Mouse (Mus musculus): Measurements from ENCODE around the gene Rif1. TPM values are rescaled to one million over a fixed set of nuclear protein-coding genes. Genes with fewer than 3 reads are reported as not detected.

The Rif1 gene
- 53.5 and 64.2 TPM in 2 replicates for polyA plus RNA-seq (2014; fragmentation: Nextera tagmentation; extraction: Ambion mirVana)

DNA sequence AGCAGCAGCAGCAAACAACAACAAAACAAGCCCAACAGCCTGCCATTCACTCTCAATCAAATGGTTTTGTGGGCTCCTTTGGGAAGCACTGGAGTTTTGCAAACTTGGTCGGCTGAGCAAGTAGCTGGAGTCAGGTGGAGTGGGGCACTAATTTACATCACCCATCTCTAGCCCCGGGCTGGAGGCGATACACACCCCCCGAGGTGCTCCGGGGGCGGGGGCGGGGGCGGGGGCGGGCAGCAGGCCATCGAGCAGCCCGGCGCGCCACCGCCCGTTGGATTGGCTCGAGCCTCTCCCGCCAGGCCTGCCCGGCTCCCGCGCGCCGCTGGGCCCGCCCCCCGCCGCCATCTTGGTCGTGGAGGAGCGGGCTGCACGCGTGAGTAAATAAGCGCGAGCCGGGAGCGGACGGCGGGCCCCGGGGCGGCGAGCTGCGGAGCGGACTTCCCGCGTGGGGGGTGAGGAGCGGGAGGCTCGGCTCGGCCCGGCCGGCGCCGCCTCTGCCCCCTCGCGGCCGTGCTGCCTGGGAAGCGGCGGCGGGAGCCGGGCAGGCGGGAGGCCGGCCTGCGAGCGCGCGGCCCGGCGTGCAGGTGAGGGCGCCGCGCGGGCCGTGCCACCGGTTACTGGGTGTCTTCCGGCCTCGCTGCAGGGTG is at the start of gene Rif1:
Gene Rif1, plus strand, starts transcription at position 342 of the 650 bp plus-strand sequence.
- WGBS, result under 1% methylated on average over 65 of the region's 72 CpGs
- peak; percentile 97 for ATAC-seq (ENCODE audit: low FRiP score, low TSS enrichment)
- H3K9me3 ChIP-seq (ENCODE audit: control insufficient read depth, low read length), result no peaks in the 10 kb centered on the region
- peak within 1 kb of the TSS; percentile 47 for H3K4me2 ChIP-seq (replicated peaks; ENCODE audit: low read depth, low read length)
- H3K9ac ChIP-seq (ENCODE audit: low read depth, low read length), result peak within 1 kb of the TSS; percentile 93
- H3K27me3 ChIP-seq (ENCODE audit: control insufficient read depth, insufficient read depth, low read length), result no peaks in the 10 kb centered on the region
- H3K4me1 ChIP-seq (ENCODE audit: control insufficient read depth, insufficient read depth, low read length), result peaks cover 4% of the 10 kb centered on the region; the same call in 1 of the 2 replicates
- peak within 1 kb of the TSS; percentile 89 for H3K27ac ChIP-seq (ENCODE audit: low read depth, low read length)
- H3K36me3 ChIP-seq (ENCODE audit: control insufficient read depth, insufficient read depth, low read length), result peaks cover 27% of the 10 kb centered on the region
- peak within 1 kb of the TSS; percentile 90 for H3K4me3 ChIP-seq (ENCODE audit: low read length)

DNA sequence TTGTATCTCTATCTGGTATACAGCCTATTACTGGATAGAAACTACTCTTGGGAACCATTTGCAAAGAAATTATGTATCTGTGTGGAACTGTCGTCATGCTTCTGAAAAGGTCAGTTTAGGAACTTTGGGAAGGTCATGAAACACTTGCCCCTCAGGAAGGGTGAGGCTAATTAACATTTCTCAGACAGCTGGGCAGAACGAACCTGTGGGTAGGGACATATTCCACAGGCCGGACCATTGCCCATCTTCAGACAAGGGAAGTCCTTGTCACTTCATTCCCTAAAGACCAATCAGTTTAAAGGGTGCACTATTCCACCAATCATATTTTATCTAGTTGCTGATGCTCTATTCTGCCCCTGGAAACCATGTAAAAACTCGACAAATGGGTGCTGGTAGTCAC is 45.6 kb upstream of the Rif1 start:
- H3K27ac ChIP-seq (ENCODE audit: low read depth, low read length), result no peak overlapping the region
- no peaks in the 10 kb centered on the region for H3K36me3 ChIP-seq (ENCODE audit: control insufficient read depth, insufficient read depth, low read length)
- no peak overlapping the region for H3K9ac ChIP-seq (ENCODE audit: low read depth, low read length)
- no peak for ATAC-seq (ENCODE audit: low FRiP score, low TSS enrichment)
- H3K4me1 ChIP-seq (ENCODE audit: control insufficient read depth, insufficient read depth, low read length), result no peaks in the 10 kb centered on the region
- no peak overlapping the region for H3K4me3 ChIP-seq (ENCODE audit: low read length)
- H3K27me3 ChIP-seq (ENCODE audit: control insufficient read depth, insufficient read depth, low read length), result no peaks in the 10 kb centered on the region
- 0 out of 2 replicates have a peak, but pooled peaks cover 2% of the 10 kb centered on the region for H3K9me3 ChIP-seq (ENCODE audit: control insufficient read depth, low read length)
- 91% methylated on average over 4 of the region's 4 CpGs for WGBS
- H3K4me2 ChIP-seq (replicated peaks; ENCODE audit: low read depth, low read length), result no peak overlapping the region

DNA sequence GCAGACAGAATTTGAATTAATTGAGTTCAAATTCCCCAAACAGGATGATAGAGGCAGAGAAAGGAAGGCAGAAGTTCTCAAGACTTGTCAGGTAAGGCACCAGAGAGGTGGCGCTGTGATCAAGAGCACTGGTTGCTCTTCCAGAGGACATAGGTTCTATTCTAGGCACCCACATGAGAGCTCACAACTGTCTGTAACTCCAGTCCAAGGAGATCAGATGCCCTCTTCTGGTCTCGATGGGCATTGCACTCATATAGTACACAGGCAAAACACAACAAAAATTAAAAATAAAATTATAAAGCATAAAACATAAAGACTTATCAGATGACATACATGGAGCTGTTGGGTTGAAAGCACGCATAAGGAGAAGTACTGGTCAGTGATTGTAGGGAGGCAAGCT is 43.2 kb upstream of the Rif1 start:
- no peaks in the 10 kb centered on the region for H3K4me1 ChIP-seq (ENCODE audit: control insufficient read depth, insufficient read depth, low read length)
- no peak overlapping the region for H3K4me3 ChIP-seq (ENCODE audit: low read length)
- no peaks in the 10 kb centered on the region for H3K27me3 ChIP-seq (ENCODE audit: control insufficient read depth, insufficient read depth, low read length)
- H3K4me2 ChIP-seq (replicated peaks; ENCODE audit: low read depth, low read length), result no peak overlapping the region
- H3K36me3 ChIP-seq (ENCODE audit: control insufficient read depth, insufficient read depth, low read length), result no peaks in the 10 kb centered on the region
- H3K9me3 ChIP-seq (ENCODE audit: control insufficient read depth, low read length), result 0 out of 2 replicates have a peak, but pooled peaks cover 2% of the 10 kb centered on the region
- H3K9ac ChIP-seq (ENCODE audit: low read depth, low read length), result no peak overlapping the region
- H3K27ac ChIP-seq (ENCODE audit: low read depth, low read length), result no peak overlapping the region
- no peak for ATAC-seq (ENCODE audit: low FRiP score, low TSS enrichment)
- 83% methylated on average over 3 of the region's 3 CpGs for WGBS

DNA sequence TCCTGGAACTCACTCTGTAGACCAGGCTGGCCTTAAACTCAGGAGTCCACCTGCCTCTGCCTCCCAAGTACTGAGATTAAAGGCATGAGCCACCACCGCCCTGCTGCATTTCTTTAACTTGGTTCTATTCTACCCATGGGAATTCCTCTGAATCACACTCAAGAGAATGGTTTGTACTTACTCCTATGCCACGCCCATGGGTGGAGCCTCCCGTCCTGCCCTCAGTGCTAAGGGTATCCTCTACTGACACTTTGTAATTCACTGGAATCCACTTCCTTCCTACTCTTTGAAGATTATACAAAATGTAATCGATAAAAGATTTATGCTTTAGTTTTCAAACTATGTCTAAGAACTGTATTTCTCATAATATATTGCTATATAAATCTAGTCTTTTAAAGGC is 41.1 kb upstream of the Rif1 start:
- no peaks in the 10 kb centered on the region for H3K36me3 ChIP-seq (ENCODE audit: control insufficient read depth, insufficient read depth, low read length)
- no peak for ATAC-seq (ENCODE audit: low FRiP score, low TSS enrichment)
- 0 out of 2 replicates have a peak, but pooled peaks cover 2% of the 10 kb centered on the region for H3K9me3 ChIP-seq (ENCODE audit: control insufficient read depth, low read length)
- H3K9ac ChIP-seq (ENCODE audit: low read depth, low read length), result no peak overlapping the region
- WGBS, result 83% methylated on average over 4 of the region's 4 CpGs
- H3K4me3 ChIP-seq (ENCODE audit: low read length), result no peak overlapping the region
- no peaks in the 10 kb centered on the region for H3K27me3 ChIP-seq (ENCODE audit: control insufficient read depth, insufficient read depth, low read length)
- H3K4me2 ChIP-seq (replicated peaks; ENCODE audit: low read depth, low read length), result no peak overlapping the region
- H3K4me1 ChIP-seq (ENCODE audit: control insufficient read depth, insufficient read depth, low read length), result no peaks in the 10 kb centered on the region
- no peak overlapping the region for H3K27ac ChIP-seq (ENCODE audit: low read depth, low read length)

DNA sequence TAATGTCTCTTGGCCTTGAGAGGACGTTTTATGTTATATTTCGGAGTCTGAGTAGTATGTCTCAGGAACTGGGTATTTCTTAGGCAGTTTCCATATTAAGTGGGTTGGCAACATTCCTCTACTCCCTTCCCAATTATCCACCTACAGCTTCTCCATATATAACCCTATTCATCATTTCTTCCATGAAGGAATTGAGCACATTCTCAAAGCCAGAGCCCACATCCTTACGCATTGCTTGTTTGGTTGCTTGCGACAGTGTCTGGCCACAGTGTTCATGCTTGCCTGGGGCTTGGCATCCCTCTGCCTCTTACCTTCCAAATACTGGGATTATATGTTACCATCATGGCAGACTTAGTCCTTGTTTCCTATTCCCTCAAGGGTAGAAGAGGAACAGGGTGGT is 38.0 kb upstream of the Rif1 start:
- Histone ChIP-seq H3K4me1 (ENCODE audit: control insufficient read depth, insufficient read depth, low read length) (no peaks in the 10 kb centered on the region), H3K9ac (ENCODE audit: low read depth, low read length) (no peak overlapping the region), H3K9me3 (ENCODE audit: control insufficient read depth, low read length) (no peaks in the 10 kb centered on the region), H3K4me3 (ENCODE audit: low read length) (no peak overlapping the region), H3K4me2 (replicated peaks; ENCODE audit: low read depth, low read length) (no peak overlapping the region), H3K36me3 (ENCODE audit: control insufficient read depth, insufficient read depth, low read length) (no peaks in the 10 kb centered on the region), H3K27ac (ENCODE audit: low read depth, low read length) (no peak overlapping the region), H3K27me3 (ENCODE audit: control insufficient read depth, insufficient read depth, low read length) (no peaks in the 10 kb centered on the region)
- no peak for ATAC-seq (ENCODE audit: low FRiP score, low TSS enrichment)
- WGBS, result 93% methylated on average over 4 of the region's 4 CpGs

DNA sequence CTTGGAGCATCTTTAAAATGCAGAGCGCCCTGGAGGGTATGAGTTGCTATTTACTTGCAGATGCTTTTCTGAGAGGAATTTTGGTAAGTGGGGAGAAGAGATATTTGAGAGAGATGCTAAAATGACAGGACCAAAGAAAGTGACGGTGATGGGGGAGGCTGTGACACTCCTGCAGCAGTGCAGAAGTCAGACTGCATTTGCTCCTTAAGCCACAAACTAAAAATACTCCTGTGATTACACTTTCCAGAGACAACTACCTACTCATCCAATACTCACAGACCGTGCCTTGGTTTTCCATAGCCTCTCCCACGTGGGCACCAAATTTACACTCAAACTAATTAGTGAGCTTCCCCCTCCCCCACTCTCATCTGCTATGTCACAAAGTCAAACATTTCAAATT is 37.5 kb upstream of the Rif1 start:
- no peak overlapping the region for H3K27ac ChIP-seq (ENCODE audit: low read depth, low read length)
- no peaks in the 10 kb centered on the region for H3K27me3 ChIP-seq (ENCODE audit: control insufficient read depth, insufficient read depth, low read length)
- no peak overlapping the region for H3K4me3 ChIP-seq (ENCODE audit: low read length)
- no peaks in the 10 kb centered on the region for H3K36me3 ChIP-seq (ENCODE audit: control insufficient read depth, insufficient read depth, low read length)
- H3K9ac ChIP-seq (ENCODE audit: low read depth, low read length), result no peak overlapping the region
- H3K4me2 ChIP-seq (replicated peaks; ENCODE audit: low read depth, low read length), result no peak overlapping the region
- no peaks in the 10 kb centered on the region for H3K9me3 ChIP-seq (ENCODE audit: control insufficient read depth, low read length)
- WGBS, result 70% methylated on average over 4 of the region's 4 CpGs
- H3K4me1 ChIP-seq (ENCODE audit: control insufficient read depth, insufficient read depth, low read length), result no peaks in the 10 kb centered on the region
- no peak for ATAC-seq (ENCODE audit: low FRiP score, low TSS enrichment)

DNA sequence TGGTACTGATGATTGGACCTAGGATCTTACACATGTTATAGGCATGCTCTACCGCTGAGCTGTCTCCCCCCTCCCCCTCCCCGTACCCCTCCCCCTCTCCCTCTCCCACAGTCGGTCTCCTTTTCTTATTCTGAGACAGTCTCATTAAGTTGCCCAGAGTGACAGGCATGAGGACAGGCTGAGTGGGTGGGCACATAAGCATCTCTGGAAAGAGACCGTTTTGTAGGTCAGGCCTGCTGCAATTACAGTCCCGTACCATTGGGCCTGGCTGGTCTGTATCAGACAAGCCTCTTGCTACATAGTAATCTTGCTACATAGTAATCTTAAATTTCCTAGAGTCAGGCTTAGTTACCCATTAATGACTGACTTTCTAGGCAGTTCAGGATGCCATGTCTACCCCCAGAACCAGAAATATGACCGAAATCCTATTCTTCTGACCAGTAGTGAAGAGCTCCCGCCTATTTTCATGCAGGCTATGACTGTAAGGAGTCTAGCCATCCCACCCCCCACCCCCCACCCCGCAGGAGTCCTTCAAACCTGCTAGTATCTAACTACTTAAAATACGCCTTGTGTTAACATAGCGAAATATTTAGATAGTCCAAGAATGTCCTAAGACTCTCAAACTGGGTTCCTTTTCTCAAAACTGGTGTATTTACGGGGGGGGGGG is 35.6 kb upstream of the Rif1 start:
- Histone ChIP-seq H3K27me3 (ENCODE audit: control insufficient read depth, insufficient read depth, low read length) (no peaks in the 10 kb centered on the region), H3K27ac (ENCODE audit: low read depth, low read length) (no peak overlapping the region), H3K4me2 (replicated peaks; ENCODE audit: low read depth, low read length) (peak overlapping the region; percentile 62), H3K4me1 (ENCODE audit: control insufficient read depth, insufficient read depth, low read length) (no peaks in the 10 kb centered on the region), H3K4me3 (ENCODE audit: low read length) (peak overlapping the region; percentile 47; the same call in 1 of the 2 replicates), H3K9me3 (ENCODE audit: control insufficient read depth, low read length) (no peaks in the 10 kb centered on the region), H3K9ac (ENCODE audit: low read depth, low read length) (no peak overlapping the region), H3K36me3 (ENCODE audit: control insufficient read depth, insufficient read depth, low read length) (no peaks in the 10 kb centered on the region)
- 52% methylated on average over 10 of the region's 11 CpGs for WGBS
- peak; percentile 44; the same call in 1 of the 2 replicates for ATAC-seq (ENCODE audit: low FRiP score, low TSS enrichment)

DNA sequence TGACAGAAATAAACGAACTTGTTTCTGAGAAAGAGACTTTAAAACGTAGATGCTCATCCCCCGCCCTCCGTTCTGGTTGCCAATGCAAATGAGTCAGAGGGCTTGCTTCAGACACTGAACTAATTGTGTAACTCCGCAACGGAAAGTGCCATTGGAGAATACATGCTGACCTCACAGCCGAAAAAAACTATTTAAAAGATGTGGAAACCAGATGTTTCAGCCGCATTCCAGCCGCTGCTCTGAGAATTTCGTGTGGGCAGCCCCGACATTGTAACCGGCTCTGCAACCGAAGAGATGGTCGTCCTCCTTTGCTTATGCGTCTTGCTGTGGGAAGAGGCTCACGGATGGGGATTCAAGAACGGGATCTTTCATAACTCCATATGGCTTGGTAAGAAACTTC is 34.8 kb upstream of the Rif1 start, which contains the start of gene Tnfaip6:
Gene Tnfaip6, plus strand, starts transcription at position 128 of the 400 bp plus-strand sequence.
- no peak within 1 kb of the TSS for H3K27ac ChIP-seq (ENCODE audit: low read depth, low read length)
- no peaks in the 10 kb centered on the region for H3K27me3 ChIP-seq (ENCODE audit: control insufficient read depth, insufficient read depth, low read length)
- peak within 1 kb of the TSS; percentile 47 for H3K4me3 ChIP-seq (ENCODE audit: low read length)
- peak within 1 kb of the TSS; percentile 62 for H3K4me2 ChIP-seq (replicated peaks; ENCODE audit: low read depth, low read length)
- under 1% methylated on average over 17 of the region's 17 CpGs for WGBS
- H3K36me3 ChIP-seq (ENCODE audit: control insufficient read depth, insufficient read depth, low read length), result no peaks in the 10 kb centered on the region
- no peaks in the 10 kb centered on the region for H3K9me3 ChIP-seq (ENCODE audit: control insufficient read depth, low read length)
- 0 out of 2 replicates have a peak, but pooled peaks have one; percentile 22 for ATAC-seq (ENCODE audit: low FRiP score, low TSS enrichment)
- peak within 1 kb of the TSS; percentile 40; the same call in 1 of the 2 replicates for H3K9ac ChIP-seq (ENCODE audit: low read depth, low read length)
- H3K4me1 ChIP-seq (ENCODE audit: control insufficient read depth, insufficient read depth, low read length), result no peaks in the 10 kb centered on the region

DNA sequence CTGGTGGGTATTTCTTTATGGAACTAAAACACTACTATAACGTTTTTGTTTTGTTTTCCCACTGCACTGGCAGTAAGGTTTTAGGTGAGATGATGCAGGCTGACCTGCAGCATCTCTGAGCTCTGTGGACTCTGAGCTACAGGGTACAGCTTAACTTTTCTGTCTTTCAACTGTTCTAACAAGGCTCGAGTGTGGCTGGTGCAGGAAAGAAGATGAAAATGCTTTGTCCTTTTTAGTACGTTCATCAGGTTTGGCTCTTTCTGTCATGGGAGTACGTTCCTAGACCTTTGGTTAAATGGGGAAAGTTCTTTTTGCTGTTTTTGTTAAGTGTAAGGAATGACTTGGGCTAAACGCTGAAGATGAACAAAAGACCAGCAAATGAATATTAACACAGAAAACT is 34.1 kb upstream of the Rif1 start:
- peak overlapping the region; percentile 62 for H3K4me2 ChIP-seq (replicated peaks; ENCODE audit: low read depth, low read length)
- H3K36me3 ChIP-seq (ENCODE audit: control insufficient read depth, insufficient read depth, low read length), result no peaks in the 10 kb centered on the region
- peak overlapping the region; percentile 47; the same call in 1 of the 2 replicates for H3K4me3 ChIP-seq (ENCODE audit: low read length)
- no peaks in the 10 kb centered on the region for H3K27me3 ChIP-seq (ENCODE audit: control insufficient read depth, insufficient read depth, low read length)
- H3K9ac ChIP-seq (ENCODE audit: low read depth, low read length), result no peak overlapping the region
- H3K4me1 ChIP-seq (ENCODE audit: control insufficient read depth, insufficient read depth, low read length), result no peaks in the 10 kb centered on the region
- H3K27ac ChIP-seq (ENCODE audit: low read depth, low read length), result no peak overlapping the region
- WGBS, result 49% methylated on average over 5 of the region's 5 CpGs
- ATAC-seq (ENCODE audit: low FRiP score, low TSS enrichment), result no peak
- no peaks in the 10 kb centered on the region for H3K9me3 ChIP-seq (ENCODE audit: control insufficient read depth, low read length)
